Mouse (Mus musculus) stomach, postnatal 0 days (tissue): ENCODE measurements around the gene Scarb2. TPM values are rescaled to one million over a fixed set of nuclear protein-coding genes. Genes with fewer than 3 reads are reported as not detected.

ENCODE experiments used
- ATAC-seq: fragments of 200-750 bp; cut with Nextera tagmentation; 2 replicates; pipeline ENCODE4 v1.8.0; 2017; ENCODE audit not compliant: low FRiP score, low TSS enrichment
- DNase-seq: peaks from one replicate; pipeline ENCODE4 v3.0.0-alpha.2; 2016; ENCODE audit warnings: low spot score
- H3K27ac ChIP-seq: fragments of 300-500 bp; sonication (generic); replicated peaks from 2 replicates; pipeline ENCODE4 v1.5.1; 2014; ENCODE audit warnings: mild to moderate bottlenecking, control low read depth
- H3K27me3 ChIP-seq: fragments of 300-500 bp; sonication (generic); 2 replicates; pipeline ENCODE4 v1.6.1; 2014; ENCODE audit warnings: low read length; ENCODE audit not compliant: control insufficient read depth, insufficient read depth
- H3K36me3 ChIP-seq: fragments of 300-500 bp; sonication (generic); 2 replicates; pipeline ENCODE4 v1.6.1; 2014; ENCODE audit warnings: low read length, mixed read lengths; ENCODE audit not compliant: control insufficient read depth, insufficient read depth
- H3K4me1 ChIP-seq: fragments of 300-500 bp; sonication (generic); replicated peaks from 2 replicates; pipeline ENCODE4 v1.6.1; 2014; ENCODE audit warnings: antibody characterized with exemption; ENCODE audit not compliant: control insufficient read depth, insufficient read depth
- H3K4me2 ChIP-seq: fragments of 300-500 bp; sonication (generic); replicated peaks from 2 replicates; pipeline ENCODE4 v1.6.1; 2014; ENCODE audit warnings: low read depth, mild to moderate bottlenecking, control low read depth, moderate library complexity
- H3K4me3 ChIP-seq: fragments of 300-500 bp; sonication (generic); 2 replicates; pipeline ENCODE4 v1.5.1; 2014; ENCODE audit warnings: low read depth, low read length, control low read depth
- H3K9ac ChIP-seq: fragments of 300-500 bp; sonication (generic); 2 replicates; pipeline ENCODE4 v1.6.1; 2014; ENCODE audit warnings: mild to moderate bottlenecking, low read length, control low read depth, mixed read lengths
- H3K9me3 ChIP-seq: fragments of 300-500 bp; sonication (generic); 2 replicates; pipeline ENCODE4 v1.6.1; 2016; ENCODE audit warnings: low read length; ENCODE audit not compliant: control insufficient read depth
- CTCF ChIP-seq: IDR thresholded peaks from 2 replicates; pipeline ENCODE4 v1.5.1; 2016; ENCODE audit warnings: antibody characterized with exemption, low read depth, mild to moderate bottlenecking, moderate library complexity
- EP300 ChIP-seq: optimal IDR thresholded peaks from 2 replicates; pipeline ENCODE3; 2016; ENCODE audit warnings: antibody characterized with exemption
- WGBS: fragments of 180-500 bp; shearing (Covaris S2); extraction: QIAGEN DNeasy Blood & Tissue Kit; methylation state at CpG from one replicate; pipeline ENCODE4 v1.1.7; 2014; 5-methylcytosine and 5-hydroxymethylcytosine counted together
- polyA plus RNA-seq: library from polyadenylated mRNA; unstranded; fragments of >200 nt; fragmentation: Nextera tagmentation; extraction: Ambion mirVana; gene quantifications from 2 replicates; pipeline ENCODE4 v1.2.1, GENCODE M21; 2015

The Scarb2 gene
- polyA plus RNA-seq, 1 experiment from 2014 or later: 20.9 TPM

DNA sequence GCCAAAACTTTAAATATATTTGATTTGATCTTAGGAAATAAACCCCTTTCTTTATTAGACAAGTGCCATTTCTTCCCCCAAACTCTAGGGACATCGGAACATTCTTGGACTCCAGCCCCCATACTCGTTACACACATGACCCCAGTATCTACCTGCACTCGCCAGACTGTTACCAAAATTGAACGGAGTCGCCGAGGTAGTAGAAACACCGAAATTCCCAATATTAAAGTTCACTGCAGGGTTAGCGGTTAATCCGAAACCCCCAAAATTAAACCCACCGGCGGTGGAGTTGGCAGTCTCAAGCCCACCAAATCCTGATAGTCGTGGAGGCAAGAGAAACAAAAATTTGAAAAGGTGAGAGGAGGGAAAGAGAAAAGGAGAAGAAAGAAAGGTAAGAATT is 72.6 kb downstream of the Scarb2 start:
- TF ChIP-seq EP300 (no peak), CTCF (no peak)
- Histone ChIP-seq H3K36me3 (no peaks in the 10 kb centered on the region; the same call in 1 of the 2 replicates), H3K4me2 (peak overlapping the region; percentile 95), H3K27me3 (no peaks in the 10 kb centered on the region), H3K4me1 (no peaks in the 10 kb centered on the region), H3K9ac (peak overlapping the region; percentile 90), H3K4me3 (peak overlapping the region; percentile 98), H3K9me3 (no peaks in the 10 kb centered on the region), H3K27ac (no peak overlapping the region)
- DNase-seq (no peak), ATAC-seq (no peak)
- under 1% methylated on average over 12 of the region's 12 CpGs for WGBS

DNA sequence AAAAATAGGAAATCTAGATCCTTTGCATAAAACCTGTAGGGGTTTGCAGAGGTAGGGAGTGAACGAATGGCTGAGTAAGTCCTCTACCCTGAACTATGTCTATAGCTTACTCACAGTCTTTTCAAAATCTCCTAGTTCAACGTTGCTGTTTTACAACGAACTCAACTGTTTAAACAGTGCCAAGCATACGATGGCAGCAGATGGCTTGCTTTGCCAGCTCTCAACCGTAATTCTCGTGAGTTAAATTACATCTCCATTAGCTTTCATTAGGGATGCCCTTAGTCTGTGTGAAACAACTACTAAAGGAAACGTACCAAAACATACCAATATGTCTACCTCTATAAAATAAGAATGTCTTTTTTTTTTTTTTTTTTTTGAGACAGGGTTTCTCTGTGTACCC is 75.0 kb downstream of the Scarb2 start:
- no peak overlapping the region for H3K9ac ChIP-seq
- ATAC-seq (no peak), DNase-seq (no peak)
- no peak overlapping the region for H3K4me2 ChIP-seq
- no peak overlapping the region for H3K4me3 ChIP-seq
- no peaks in the 10 kb centered on the region for H3K9me3 ChIP-seq
- H3K4me1 ChIP-seq: no peaks in the 10 kb centered on the region
- no peak overlapping the region for H3K27ac ChIP-seq
- H3K27me3 ChIP-seq: no peaks in the 10 kb centered on the region
- peaks cover 9% of the 10 kb centered on the region; the same call in 1 of the 2 replicates for H3K36me3 ChIP-seq
- whole genome bisulfite sequencing: 67% methylated on average over 7 of the region's 7 CpGs
- TF ChIP-seq CTCF (no peak), EP300 (no peak)

DNA sequence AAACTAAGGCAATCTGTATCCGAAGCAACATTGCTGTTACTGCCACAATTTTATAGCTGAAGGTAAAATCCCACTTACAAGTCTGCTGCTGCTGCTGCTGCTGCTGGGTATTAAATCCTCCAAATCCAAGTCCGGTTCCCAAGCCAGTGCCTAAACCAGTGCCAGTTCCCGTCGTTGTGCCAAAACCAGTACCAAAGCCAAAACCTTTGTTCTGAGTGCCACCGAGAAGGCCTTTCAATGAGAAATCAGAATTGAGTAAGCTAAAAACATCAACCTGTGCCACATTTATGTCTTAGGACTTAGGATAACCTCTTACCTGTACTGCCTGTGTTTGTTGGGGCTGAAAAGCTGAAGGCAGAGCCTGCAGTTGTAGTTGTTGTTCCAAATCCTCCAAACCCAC is 75.9 kb downstream of the Scarb2 start:
- Histone ChIP-seq H3K36me3 (peaks cover 9% of the 10 kb centered on the region; the same call in 1 of the 2 replicates), H3K27ac (no peak overlapping the region), H3K27me3 (no peaks in the 10 kb centered on the region), H3K9me3 (no peaks in the 10 kb centered on the region), H3K4me3 (no peak overlapping the region), H3K4me2 (no peak overlapping the region), H3K4me1 (no peaks in the 10 kb centered on the region), H3K9ac (no peak overlapping the region)
- ATAC-seq: no peak
- TF ChIP-seq CTCF (no peak), EP300 (no peak)
- no peak for DNase-seq
- 60% methylated on average over 5 of the region's 5 CpGs for WGBS

DNA sequence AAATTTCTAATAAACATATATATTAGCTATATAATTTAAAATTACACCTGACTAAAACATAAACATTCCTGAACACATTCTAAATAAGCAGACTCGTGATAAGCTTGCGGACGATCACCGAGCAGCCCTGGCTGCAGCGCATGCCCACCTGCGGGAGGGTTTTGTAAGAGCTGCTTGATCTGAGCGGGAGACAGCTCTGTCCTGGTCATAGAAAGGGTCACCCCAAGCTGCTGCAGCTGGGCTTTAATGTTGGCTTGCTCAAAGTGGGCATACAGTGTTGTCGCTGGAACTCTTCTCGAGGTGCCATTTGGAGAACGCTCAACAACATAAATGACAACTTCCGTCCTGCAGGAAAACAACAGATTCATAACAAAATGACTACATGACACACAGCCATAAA is 82.5 kb downstream of the Scarb2 start:
- H3K4me1 ChIP-seq: no peaks in the 10 kb centered on the region
- peaks cover 26% of the 10 kb centered on the region; the same call in 1 of the 2 replicates for H3K36me3 ChIP-seq
- 90% methylated on average over 11 of the region's 11 CpGs for WGBS

DNA sequence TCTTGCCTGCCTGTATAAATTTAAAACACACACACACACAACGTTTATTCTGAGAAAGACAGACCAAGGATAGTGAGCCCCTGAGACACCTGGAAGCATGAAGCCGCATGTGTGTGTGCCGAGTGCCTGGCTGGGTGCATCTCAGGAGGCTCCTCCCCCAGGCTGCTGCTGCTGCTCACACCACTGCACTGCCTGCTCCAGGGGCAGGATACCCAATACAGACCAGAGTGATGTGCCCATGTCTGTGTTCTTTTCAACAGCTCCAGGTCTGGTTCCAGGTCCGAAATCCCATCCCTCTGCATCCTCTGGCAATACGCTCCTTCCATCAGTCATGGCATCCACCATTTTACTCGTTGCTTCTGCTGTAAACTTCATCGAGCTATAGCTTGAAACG is 92.7 kb downstream of the Scarb2 start:
- no peak overlapping the region for H3K4me2 ChIP-seq
- TF ChIP-seq CTCF (no peak), EP300 (no peak)
- DNase-seq (no peak), ATAC-seq (no peak)
- peaks cover 13% of the 10 kb centered on the region for H3K36me3 ChIP-seq
- no peaks in the 10 kb centered on the region for H3K27me3 ChIP-seq
- no peaks in the 10 kb centered on the region for H3K9me3 ChIP-seq
- no peak overlapping the region for H3K9ac ChIP-seq
- H3K27ac ChIP-seq: no peak overlapping the region
- no peaks in the 10 kb centered on the region for H3K4me1 ChIP-seq
- H3K4me3 ChIP-seq: no peak overlapping the region
- WGBS: 84% methylated on average over 8 of the region's 8 CpGs

More for the DNA sequence above, 82.5 kb downstream of the Scarb2 start:
- TF ChIP-seq EP300 (no peak), CTCF (no peak)
- DNase-seq: no peak
- Histone ChIP-seq H3K4me3 (no peak overlapping the region), H3K9ac (no peak overlapping the region), H3K4me2 (no peak overlapping the region), H3K27ac (no peak overlapping the region), H3K9me3 (no peaks in the 10 kb centered on the region), H3K27me3 (no peaks in the 10 kb centered on the region)
- no peak for ATAC-seq

DNA sequence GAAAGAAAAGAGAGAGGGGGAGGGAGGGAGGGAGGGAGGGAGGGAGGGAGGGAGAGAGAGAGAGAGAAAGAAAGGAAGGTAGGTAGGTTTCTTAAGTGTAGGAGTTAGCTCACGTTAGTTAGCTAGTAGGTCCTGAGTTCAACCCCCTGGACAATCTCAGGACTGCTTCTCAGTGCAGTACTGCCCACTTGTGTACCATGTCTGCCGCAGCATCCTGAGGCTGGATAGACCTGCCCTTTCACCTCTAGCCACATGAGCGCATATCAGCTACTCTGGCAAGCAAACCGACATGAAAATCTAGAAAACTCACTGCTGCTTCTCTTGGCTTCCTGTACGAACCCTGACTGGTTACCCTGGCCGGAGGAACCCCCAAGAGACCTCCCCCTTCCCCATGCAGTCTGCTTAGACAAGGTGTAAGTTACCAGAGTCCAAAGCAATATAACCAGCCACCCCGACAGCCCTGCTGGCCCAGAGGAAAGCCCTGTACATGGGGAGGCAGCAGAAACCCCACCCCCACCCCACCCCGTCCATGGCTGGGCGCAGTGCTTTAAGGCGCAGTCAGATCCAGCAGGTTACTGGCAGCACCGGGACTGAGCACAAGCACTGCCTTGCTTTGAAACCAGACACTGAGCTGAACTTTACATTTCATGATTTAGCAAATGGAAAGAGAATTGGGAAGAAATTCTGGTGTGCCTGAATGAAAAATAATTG is 93.2 kb downstream of the Scarb2 start:
- Histone ChIP-seq H3K4me1 (no peaks in the 10 kb centered on the region), H3K27me3 (no peaks in the 10 kb centered on the region), H3K27ac (no peak overlapping the region), H3K9ac (no peak overlapping the region), H3K4me3 (no peak overlapping the region), H3K36me3 (peaks cover 12% of the 10 kb centered on the region), H3K4me2 (no peak overlapping the region), H3K9me3 (no peaks in the 10 kb centered on the region)
- TF ChIP-seq EP300: no peak
- ATAC-seq: no peak
- WGBS: 87% methylated on average over 11 of the region's 11 CpGs
- DNase-seq: no peak
